Mouse (Mus musculus) erythroid progenitor cell, adult 5-6 weeks (primary cell): ENCODE results near the gene Dcaf1. TPM values are rescaled to one million over a fixed set of nuclear protein-coding genes. Genes with fewer than 3 reads are reported as not detected.

ENCODE experiments used
- ATAC-seq: replicated peaks from 2 replicates; pipeline ENCODE4 v1.8.0; 2016; ENCODE audit warnings: moderate number of reproducible peaks, mild to moderate bottlenecking, moderate TSS enrichment, inconsistent platforms; ENCODE audit not compliant: poor library complexity, low FRiP score, severe bottlenecking
- total RNA-seq, 2 experiments: library from RNA; stranded (forward) in 1 of 2; stranded (reverse) in 1 of 2; fragments of 150-400 nt in 1 of 2; fragments of 186-747, 209-891 nt in 1 of 2; gene quantifications; 2 replicates each; pipeline versions ENCODE4 v1.2.3 to v1.2.4; 2015 to 2017; ENCODE audit warnings: low replicate concordance in 2 of 2

The Dcaf1 gene
- 53.7 and 117 TPM in 2 replicates for total RNA-seq (2015; ENCODE audit: low replicate concordance)
- 32.4 and 44.9 TPM in 2 replicates for total RNA-seq (2017; ENCODE audit: low replicate concordance)

- ATAC-seq: peak; percentile 93
These were observed at the start of gene Dcaf1 for GRCm38 (mm10) chr9:106821618-106822380. Gene Dcaf1, plus strand, starts transcription at chr9:106821874.

- no peak for ATAC-seq
These were observed 45.6 kb upstream of the Dcaf1 start for GRCm38 (mm10) chr9:106776116-106776515.

GRCm38 (mm10) chr9:106777423-106777822 is 44.3 kb upstream of the Dcaf1 start:
- no peak for ATAC-seq

GRCm38 (mm10) chr9:106778319-106778718 is 43.4 kb upstream of the Dcaf1 start:
- no peak for ATAC-seq

GRCm38 (mm10) chr9:106780086-106780485 is 41.6 kb upstream of the Dcaf1 start:
- ATAC-seq: no peak

- ATAC-seq: no peak
These were observed 38.1 kb upstream of the Dcaf1 start for GRCm38 (mm10) chr9:106783554-106783953.

- no peak for ATAC-seq
These were observed 36.5 kb upstream of the Dcaf1 start for GRCm38 (mm10) chr9:106785206-106785605.

- no peak for ATAC-seq
These were observed 33.5 kb upstream of the Dcaf1 start for GRCm38 (mm10) chr9:106787979-106788811.

- peak; percentile 89 for ATAC-seq
These were observed 32.8 kb upstream of the Dcaf1 start, which contains the start of gene Rad54l2 for GRCm38 (mm10) chr9:106788812-106789321. Gene Rad54l2, minus strand, starts transcription at chr9:106789194.

GRCm38 (mm10) chr9:106789363-106789762 is 32.3 kb upstream of the Dcaf1 start:
- ATAC-seq: peak; percentile 65

- ATAC-seq: no peak
These were observed 30.8 kb upstream of the Dcaf1 start for GRCm38 (mm10) chr9:106790831-106791230.

GRCm38 (mm10) chr9:106806503-106806902 is 15.2 kb upstream of the Dcaf1 start:
- no peak for ATAC-seq

- no peak for ATAC-seq
These were observed 3.5 kb upstream of the Dcaf1 start for GRCm38 (mm10) chr9:106818191-106818590.

GRCm38 (mm10) chr9:106819201-106819600 is 2.5 kb upstream of the Dcaf1 start:
- no peak for ATAC-seq

- ATAC-seq: 0 out of 2 replicates have a peak, but pooled peaks have one; percentile 6
These were observed 540 bp upstream of the Dcaf1 start for GRCm38 (mm10) chr9:106821050-106821617.

- ATAC-seq: peak; percentile 92
These were observed 869 bp downstream of the Dcaf1 start for GRCm38 (mm10) chr9:106822381-106823104.

- ATAC-seq: no peak
These were observed 18.9 kb downstream of the Dcaf1 start for GRCm38 (mm10) chr9:106840569-106840968.

- no peak for ATAC-seq
These were observed 21.1 kb downstream of the Dcaf1 start for GRCm38 (mm10) chr9:106842800-106843199.

GRCm38 (mm10) chr9:106856664-106857063 is 35.0 kb downstream of the Dcaf1 start:
- no peak for ATAC-seq
